Mouse (Mus musculus): ENCODE data around the gene Grin2a. TPM values are rescaled to one million over a fixed set of nuclear protein-coding genes. Genes with fewer than 3 reads are reported as not detected.

Gene Grin2a
- polyA plus RNA-seq, 1 experiment from 2014 or later = 8.0 TPM

DNA sequence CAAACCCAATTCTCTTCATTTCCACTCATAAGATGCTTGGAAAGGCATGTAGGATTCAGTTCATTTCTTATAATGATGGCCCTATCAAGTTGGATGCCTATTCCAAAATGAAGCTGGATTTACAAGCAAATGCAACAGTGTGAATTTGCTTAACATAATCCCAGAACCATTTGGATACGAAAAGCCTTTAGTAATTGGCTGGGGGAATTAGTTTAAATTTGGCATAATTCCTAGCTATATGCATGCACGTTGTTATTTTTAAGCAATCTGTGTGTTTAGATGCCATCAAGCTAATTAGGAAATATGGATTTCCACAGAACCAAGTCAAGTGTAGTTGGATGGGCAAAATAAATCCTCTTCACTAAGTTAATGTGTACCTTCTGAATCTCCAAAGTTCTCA lies 411.4 kb downstream of the Grin2a start:
- Histone ChIP-seq H3K9me3 (no peaks in the 10 kb centered on the region), H3K27me3 (replicated peaks) (no peaks in the 10 kb centered on the region), H3K4me1 (no peaks in the 10 kb centered on the region), H3K4me2 (no peak overlapping the region), H3K36me3 (replicated peaks) (no peaks in the 10 kb centered on the region), H3K27ac (no peak overlapping the region), H3K4me3 (no peak overlapping the region), H3K9ac (no peak overlapping the region)
- WGBS = 74% methylated on average over 2 of the region's 2 CpGs
- ATAC-seq (replicated peaks) = no peak

- no peak overlapping the region for H3K27ac ChIP-seq
- no peak overlapping the region for H3K4me2 ChIP-seq
- no peaks in the 10 kb centered on the region for H3K4me1 ChIP-seq
- WGBS = 29% methylated on average over 1 of the region's 1 CpGs
- H3K4me3 ChIP-seq = no peak overlapping the region
- ATAC-seq (replicated peaks) = no peak
- no peak overlapping the region for H3K9ac ChIP-seq
- no peaks in the 10 kb centered on the region for H3K36me3 ChIP-seq (replicated peaks)
- H3K27me3 ChIP-seq (replicated peaks) = no peaks in the 10 kb centered on the region
- H3K9me3 ChIP-seq = no peaks in the 10 kb centered on the region
These were observed 423.6 kb downstream of the Grin2a start for GRCm38 (mm10) chr16:9571793-9572192.

DNA sequence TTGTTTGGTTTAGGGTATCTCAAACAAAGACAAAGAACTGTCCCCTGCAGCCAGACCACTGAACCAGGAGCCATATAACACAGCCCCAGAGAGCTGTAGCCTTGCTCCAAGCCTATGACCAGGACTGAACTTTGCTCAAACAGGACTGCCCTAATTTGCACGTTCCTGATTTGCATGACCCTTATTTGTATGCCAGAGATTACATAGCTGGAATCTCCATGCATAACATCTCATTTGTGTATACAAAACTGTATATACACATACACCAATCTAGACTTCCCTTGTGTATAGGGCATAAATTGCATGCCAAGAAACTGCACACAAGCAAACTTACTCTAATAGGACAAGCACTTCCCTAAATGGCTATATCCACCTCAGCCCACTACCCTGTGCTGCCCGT lies 428.1 kb downstream of the Grin2a start:
- Histone ChIP-seq H3K9ac (no peak overlapping the region), H3K27ac (no peak overlapping the region), H3K36me3 (replicated peaks) (no peaks in the 10 kb centered on the region), H3K4me3 (no peak overlapping the region), H3K9me3 (no peaks in the 10 kb centered on the region), H3K4me1 (no peaks in the 10 kb centered on the region), H3K27me3 (replicated peaks) (no peaks in the 10 kb centered on the region), H3K4me2 (no peak overlapping the region)
- 64% methylated on average over 2 of the region's 2 CpGs for WGBS
- no peak for ATAC-seq (replicated peaks)

- H3K27ac ChIP-seq = no peak overlapping the region
- no peaks in the 10 kb centered on the region for H3K27me3 ChIP-seq (replicated peaks)
- 5% methylated on average over 1 of the region's 1 CpGs for WGBS
- no peak for ATAC-seq (replicated peaks)
- no peak overlapping the region for H3K4me3 ChIP-seq
- H3K4me2 ChIP-seq = no peak overlapping the region
- no peaks in the 10 kb centered on the region for H3K36me3 ChIP-seq (replicated peaks)
- H3K9ac ChIP-seq = no peak overlapping the region
- no peaks in the 10 kb centered on the region for H3K9me3 ChIP-seq
- 0 out of 2 replicates have a peak, but pooled peaks cover 3% of the 10 kb centered on the region for H3K4me1 ChIP-seq
These were observed 433.5 kb downstream of the Grin2a start for GRCm38 (mm10) chr16:9561816-9562215.

DNA sequence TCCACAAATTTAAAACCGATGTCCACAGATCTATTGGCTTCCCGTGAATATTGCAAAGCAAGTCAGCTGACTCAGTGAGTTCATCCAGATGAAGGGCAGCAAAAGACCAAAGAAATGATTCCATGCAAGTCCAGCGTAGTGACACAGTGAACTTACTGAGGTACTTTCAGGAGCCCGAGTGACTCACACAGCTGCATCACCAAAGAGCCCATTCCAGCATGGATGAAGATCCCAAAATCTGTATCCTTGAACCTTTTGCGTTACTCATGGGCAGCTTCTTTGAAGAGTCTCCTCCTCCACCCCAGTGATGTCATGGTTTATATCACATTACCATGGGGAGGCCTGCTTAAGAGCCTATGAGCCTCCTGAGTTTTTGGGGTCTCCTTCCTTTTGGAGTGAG lies 460.2 kb downstream of the Grin2a start:
- Histone ChIP-seq H3K4me3 (no peak overlapping the region), H3K36me3 (replicated peaks) (no peaks in the 10 kb centered on the region), H3K27me3 (replicated peaks) (no peaks in the 10 kb centered on the region), H3K4me1 (peaks cover 19% of the 10 kb centered on the region), H3K27ac (no peak overlapping the region), H3K4me2 (no peak overlapping the region), H3K9ac (no peak overlapping the region), H3K9me3 (no peaks in the 10 kb centered on the region)
- 91% methylated on average over 5 of the region's 5 CpGs for WGBS
- no peak for ATAC-seq (replicated peaks)

- WGBS = 9% methylated on average over 9 of the region's 9 CpGs
- Histone ChIP-seq H3K4me1 (peaks cover 19% of the 10 kb centered on the region), H3K4me3 (no peak overlapping the region), H3K9me3 (no peaks in the 10 kb centered on the region), H3K4me2 (0 out of 2 replicates have a peak overlapping the region, but pooled peaks have one; percentile 2), H3K27me3 (replicated peaks) (no peaks in the 10 kb centered on the region), H3K36me3 (replicated peaks) (no peaks in the 10 kb centered on the region), H3K9ac (no peak overlapping the region), H3K27ac (peak overlapping the region; percentile 53; the same call in 1 of the 2 replicates)
- ATAC-seq (replicated peaks) = peak; percentile 86
These were observed 461.6 kb downstream of the Grin2a start for GRCm38 (mm10) chr16:9533564-9534332.

GRCm38 (mm10) chr16:9532843-9533532 lies 462.4 kb downstream of the Grin2a start:
- Histone ChIP-seq H3K27me3 (replicated peaks) (0 out of 2 replicates have a peak, but pooled peaks cover 3% of the 10 kb centered on the region), H3K36me3 (replicated peaks) (no peaks in the 10 kb centered on the region), H3K4me2 (no peak overlapping the region), H3K4me1 (peaks cover 19% of the 10 kb centered on the region), H3K4me3 (no peak overlapping the region), H3K9me3 (no peaks in the 10 kb centered on the region), H3K9ac (no peak overlapping the region), H3K27ac (no peak overlapping the region)
- peak; percentile 58 for ATAC-seq (replicated peaks)
- WGBS = 24% methylated on average over 6 of the region's 6 CpGs

GRCm38 (mm10) chr16:9527214-9527613 lies 468.1 kb downstream of the Grin2a start:
- ATAC-seq (replicated peaks) = no peak
- Histone ChIP-seq H3K4me2 (no peak overlapping the region), H3K4me3 (no peak overlapping the region), H3K9me3 (no peaks in the 10 kb centered on the region), H3K27me3 (replicated peaks) (0 out of 2 replicates have a peak, but pooled peaks cover 5% of the 10 kb centered on the region), H3K4me1 (no peaks in the 10 kb centered on the region), H3K9ac (no peak overlapping the region), H3K36me3 (replicated peaks) (no peaks in the 10 kb centered on the region), H3K27ac (no peak overlapping the region)
- WGBS = 81% methylated on average over 5 of the region's 5 CpGs

GRCm38 (mm10) chr16:9523314-9523713 lies 472.0 kb downstream of the Grin2a start:
- Histone ChIP-seq H3K4me3 (no peak overlapping the region), H3K9ac (no peak overlapping the region), H3K4me1 (no peaks in the 10 kb centered on the region), H3K4me2 (no peak overlapping the region), H3K27ac (no peak overlapping the region), H3K36me3 (replicated peaks) (no peaks in the 10 kb centered on the region), H3K9me3 (no peaks in the 10 kb centered on the region), H3K27me3 (replicated peaks) (0 out of 2 replicates have a peak, but pooled peaks cover 5% of the 10 kb centered on the region)
- no peak for ATAC-seq (replicated peaks)

Other genes starting within 250 kb of the Grin2a start
- 0.22 and 0.89 TPM in 2 replicates for gene Rpl39l, start 174.7 kb upstream of the Grin2a start, polyA plus RNA-seq (2015; fragmentation: Nextera tagmentation; extraction: Ambion mirVana)
- gene Atf7ip2, start 197.2 kb upstream of the Grin2a start, polyA plus RNA-seq (2015; fragmentation: Nextera tagmentation; extraction: Ambion mirVana) = 0.08 and 0.24 TPM in 2 replicates